Mouse (Mus musculus) kidney, postnatal 4 days (tissue): Measurements from ENCODE around the gene Vmn2r19.
A peak's percentile ranks its signal among the peaks of the same experiment; 100 is the strongest.
"Not testable (repeated sequence)": the region's sequence is repeated elsewhere in the genome, so short reads cannot be mapped to it uniquely, and the experiment has no call there.

Experiments
- DNase-seq, 2 experiments: peaks; one replicate each; pipeline ENCODE4 v3.0.0; 2021; ENCODE audit warnings: mixed read lengths in 2 of 2

The Vmn2r19 gene

DNA sequence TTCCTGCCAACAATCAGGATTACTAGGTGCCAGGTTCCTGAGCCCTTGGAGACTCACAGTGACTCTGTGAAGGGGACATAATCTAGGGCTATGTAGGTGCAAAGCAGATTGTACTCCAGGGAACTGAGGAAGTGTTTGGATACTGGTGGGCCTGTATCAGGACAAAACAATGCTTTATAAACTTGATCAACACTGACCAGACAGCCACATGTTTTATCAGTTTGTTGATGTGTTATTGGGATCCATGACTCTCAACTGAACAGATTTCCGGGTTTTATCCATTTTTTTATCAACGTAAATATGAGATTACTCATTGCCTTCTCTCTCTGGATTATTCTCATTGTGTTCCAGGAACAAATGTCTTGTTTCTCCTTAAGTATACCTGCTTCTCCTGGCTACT lies at the start of gene Vmn2r19:
Gene Vmn2r19 (plus strand): TSS at position 301 of the 400 bp plus-strand sequence.
- no peak for DNase-seq

DNA sequence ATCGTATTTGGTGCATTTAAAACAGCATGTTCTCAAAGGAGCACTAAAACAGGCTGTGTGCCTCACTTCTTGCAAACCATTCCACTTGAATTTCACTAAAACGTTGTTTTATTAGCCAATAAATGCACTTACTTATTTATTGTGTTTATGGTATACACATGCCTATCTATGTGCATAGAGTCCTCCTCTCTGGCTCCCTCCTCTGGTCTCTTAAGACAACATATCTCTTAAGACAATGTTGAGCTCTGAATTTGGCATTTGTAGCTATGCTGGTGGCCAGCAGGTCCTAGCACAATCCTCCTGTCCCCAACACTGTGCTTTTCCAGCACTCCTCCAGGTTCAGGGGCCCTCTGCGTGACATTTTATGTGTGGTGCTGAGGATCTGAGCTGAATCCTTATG lies 49.2 kb upstream of the Vmn2r19 start:
- DNase-seq, result no peak

DNA sequence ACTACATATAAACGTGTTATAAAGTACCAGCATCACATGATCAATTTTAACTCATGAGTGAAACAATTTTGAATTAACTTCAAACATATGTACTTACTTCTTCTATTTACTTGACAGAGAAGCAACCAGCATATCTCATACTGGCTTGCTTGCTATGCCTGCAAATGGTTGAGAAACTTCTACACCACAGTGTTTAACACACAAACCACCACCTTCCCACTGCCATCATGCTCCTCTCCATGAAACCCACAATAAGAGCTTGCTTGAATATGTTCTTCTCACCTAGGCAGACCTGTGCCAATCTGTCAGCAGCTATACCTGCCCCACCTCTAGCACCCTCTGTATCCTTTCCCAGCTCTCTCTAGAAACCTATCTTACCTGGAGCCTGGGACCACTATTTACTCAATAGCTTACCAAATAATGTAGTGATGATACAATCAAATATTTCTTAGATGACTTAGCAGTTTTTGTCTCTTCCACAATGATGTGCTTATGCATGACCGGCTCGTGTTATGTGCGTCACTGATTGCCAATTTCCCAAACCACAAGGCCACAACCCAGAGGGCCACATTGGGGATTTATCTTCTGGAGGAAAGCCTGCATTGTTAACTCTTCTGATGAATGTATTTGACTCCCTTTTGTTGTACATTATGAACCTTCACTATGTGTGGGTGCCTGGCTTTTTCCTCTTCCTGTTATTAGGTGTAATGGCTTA lies 48.1 kb upstream of the Vmn2r19 start:
- DNase-seq, result no peak

DNA sequence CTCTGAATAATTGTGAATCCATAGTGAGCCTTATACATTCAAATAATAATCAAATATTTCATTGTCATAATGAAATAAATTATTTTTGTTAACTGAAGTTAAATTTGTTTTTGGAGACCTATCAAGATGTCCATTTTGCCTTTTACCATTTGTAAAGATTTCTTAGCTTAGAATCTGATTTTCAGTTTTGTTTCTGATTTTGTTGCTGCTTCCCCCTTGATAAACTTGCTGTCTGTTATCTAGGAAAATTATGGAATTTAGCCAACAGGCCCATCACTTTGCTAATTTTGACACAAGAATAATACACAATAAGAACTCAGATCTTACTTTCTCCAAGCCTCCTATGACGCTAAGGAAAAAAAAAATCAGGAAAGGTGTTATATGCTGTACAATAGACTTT lies 47.3 kb upstream of the Vmn2r19 start:
- DNase-seq, result no peak

DNA sequence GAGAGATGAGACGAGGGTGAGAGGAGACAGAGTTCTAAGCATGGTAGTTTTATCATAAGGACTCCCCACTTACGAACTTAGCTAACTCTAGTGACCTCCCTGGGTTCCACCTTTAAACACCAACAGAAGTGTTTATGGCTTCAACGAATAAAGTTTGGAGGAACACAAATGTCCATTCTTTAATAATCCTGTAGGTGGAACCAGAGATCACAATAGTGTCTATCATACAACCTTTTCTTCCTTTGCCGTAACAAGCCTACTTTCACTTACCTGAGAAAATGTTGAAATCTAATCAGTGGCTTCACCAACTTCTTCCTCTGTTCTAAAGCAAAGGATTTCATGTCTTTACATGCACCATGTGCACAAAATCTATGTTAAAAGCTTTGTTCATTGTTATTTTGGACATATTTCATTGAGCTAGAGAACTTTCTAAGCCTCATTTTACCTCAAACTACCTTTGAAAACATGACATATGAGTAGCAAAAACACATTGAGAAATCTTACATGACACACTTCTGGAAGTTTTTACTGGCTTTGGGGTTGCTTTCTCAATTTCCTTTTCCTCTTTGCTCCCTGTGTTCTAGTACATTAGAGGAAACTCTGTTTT lies 46.5 kb upstream of the Vmn2r19 start, which contains the start of gene Clec4d:
Gene Clec4d (plus strand): TSS at position 557 of the 607 bp plus-strand sequence.
- no peak for DNase-seq

DNA sequence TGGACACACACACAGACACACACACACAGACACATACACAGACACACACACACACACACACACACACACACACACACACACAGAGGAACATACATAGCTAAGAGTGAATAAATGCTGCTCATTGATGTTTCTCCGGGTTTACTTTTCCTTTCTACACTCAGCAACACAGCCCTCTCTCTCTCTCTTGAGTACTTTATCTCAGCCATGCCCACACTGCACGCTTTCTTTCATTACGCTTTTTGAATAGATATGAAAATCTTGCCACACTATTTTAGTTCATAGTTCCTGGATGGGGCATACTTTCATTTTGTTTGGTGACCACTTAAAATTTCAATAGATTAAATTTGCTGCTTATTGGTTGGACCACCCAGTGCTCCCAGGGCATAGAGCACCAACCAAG lies 43.9 kb upstream of the Vmn2r19 start:
- no peak for DNase-seq

DNA sequence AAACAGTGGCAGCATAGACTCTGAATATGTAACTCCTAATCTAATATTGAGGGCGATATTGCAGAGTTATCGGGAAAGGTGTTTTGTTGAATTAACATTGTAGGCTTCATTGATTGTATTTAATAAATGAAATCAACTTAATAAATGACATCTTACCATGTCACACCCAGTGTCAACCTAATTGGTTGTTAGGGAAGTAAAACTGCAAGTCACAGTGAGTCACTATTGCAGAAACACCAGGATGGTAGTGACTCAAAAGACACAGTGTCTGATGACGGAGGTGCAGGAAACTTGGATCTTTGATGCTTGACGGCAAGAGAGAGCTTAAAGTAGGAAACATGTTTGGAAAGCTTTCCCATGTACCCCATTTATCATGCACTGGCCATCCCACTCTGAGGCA lies 42.3 kb upstream of the Vmn2r19 start:
- DNase-seq, result no peak

DNA sequence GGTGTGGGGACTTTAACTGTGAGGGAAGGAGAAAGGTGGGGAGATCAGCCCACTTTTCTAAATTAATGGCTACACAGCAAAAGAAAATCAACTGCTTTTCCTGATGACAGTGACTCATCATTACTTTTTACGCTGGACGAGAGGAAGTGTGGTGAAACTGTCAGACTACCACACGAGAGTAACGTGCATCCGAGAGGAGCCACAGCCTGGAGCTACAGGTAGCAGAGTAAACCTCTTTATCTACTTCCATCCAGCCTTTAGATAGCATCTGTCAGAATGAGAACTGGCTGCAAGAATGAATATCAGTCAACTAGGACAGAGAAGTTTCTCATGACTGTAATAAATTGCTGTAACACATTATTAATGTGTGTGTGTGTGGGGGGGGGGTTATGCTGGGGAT lies 41.2 kb upstream of the Vmn2r19 start:
- no peak for DNase-seq

DNA sequence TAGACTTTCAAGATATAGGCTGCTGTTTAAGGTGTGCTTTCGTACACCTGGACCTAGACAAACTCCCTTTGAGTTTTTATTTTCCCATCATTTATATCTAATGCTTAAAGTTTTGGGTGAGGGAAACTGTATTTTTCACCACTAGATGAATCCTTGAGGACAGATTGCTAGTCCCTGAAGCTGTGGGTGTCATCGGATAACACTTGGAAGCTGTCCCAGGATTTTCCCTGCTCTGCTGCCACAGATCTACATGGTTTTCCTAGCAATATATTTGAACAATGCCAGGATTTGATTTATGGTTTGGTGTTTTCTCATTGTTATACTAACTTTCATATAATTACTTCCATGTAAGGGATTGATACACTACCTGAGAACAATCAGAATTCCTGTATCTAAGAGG lies 28.7 kb upstream of the Vmn2r19 start:
- DNase-seq, result no peak

DNA sequence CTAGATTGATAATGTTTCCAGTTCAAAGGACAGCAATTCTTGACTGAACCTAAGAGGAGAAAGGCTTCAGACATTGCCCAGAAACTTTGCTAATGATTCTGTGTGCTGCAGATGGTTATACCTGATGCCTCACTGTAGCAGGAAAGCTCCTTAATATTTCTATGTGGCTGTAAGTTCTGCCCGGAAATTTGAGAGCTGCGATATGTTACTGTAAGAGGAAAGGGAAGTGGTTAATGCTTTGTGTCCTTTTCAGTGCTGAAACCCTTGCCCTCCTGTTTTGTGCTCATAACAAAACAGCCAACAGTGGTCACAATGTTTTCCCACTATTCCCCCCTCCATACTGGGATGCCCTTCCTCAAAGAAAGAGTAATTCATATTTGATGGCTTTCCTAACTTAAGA lies 21.8 kb upstream of the Vmn2r19 start:
- DNase-seq, result no peak

DNA sequence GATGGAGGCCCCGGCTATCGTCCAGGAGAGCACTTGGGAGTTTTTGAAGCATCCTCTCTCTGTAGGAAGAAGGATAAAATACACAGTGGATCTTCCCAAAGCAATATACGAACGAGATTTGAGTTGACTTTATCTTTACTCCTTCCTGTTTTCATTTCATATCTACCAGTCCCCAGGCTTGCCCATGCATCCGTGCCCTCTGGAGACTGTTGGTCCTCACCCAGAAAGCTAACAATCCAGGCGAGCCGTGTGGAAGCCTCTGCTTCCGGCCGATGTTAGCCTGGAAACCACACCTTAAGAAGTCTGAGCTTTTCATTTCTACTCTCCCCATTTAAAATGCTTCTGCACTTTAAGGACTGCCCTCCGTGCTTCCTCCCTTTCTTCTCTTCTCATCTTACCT lies 19.2 kb upstream of the Vmn2r19 start:
- DNase-seq, result no peak

DNA sequence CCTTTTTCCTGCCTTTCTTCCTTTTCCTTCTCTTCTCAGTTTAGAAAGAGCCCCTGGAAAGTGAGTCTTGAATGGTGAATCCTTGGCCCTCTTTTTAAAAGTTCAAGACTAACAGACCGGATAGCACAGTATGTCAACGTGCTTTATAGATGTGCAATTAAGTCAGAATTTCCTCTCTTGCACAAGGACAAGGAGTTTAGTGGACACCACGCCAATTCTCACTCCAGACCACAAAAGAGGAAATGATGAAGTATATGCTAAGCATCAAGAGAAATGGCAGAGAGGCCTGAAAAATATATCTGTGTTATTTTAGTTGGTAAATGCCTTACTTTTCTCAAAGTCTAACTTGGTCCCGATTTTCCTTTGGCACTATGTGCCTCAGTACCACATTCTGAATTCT lies 18.4 kb upstream of the Vmn2r19 start, which contains the start of gene Clec4e:
Gene Clec4e (minus strand): TSS at position 118 of the 400 bp plus-strand sequence.
- no peak for DNase-seq

DNA sequence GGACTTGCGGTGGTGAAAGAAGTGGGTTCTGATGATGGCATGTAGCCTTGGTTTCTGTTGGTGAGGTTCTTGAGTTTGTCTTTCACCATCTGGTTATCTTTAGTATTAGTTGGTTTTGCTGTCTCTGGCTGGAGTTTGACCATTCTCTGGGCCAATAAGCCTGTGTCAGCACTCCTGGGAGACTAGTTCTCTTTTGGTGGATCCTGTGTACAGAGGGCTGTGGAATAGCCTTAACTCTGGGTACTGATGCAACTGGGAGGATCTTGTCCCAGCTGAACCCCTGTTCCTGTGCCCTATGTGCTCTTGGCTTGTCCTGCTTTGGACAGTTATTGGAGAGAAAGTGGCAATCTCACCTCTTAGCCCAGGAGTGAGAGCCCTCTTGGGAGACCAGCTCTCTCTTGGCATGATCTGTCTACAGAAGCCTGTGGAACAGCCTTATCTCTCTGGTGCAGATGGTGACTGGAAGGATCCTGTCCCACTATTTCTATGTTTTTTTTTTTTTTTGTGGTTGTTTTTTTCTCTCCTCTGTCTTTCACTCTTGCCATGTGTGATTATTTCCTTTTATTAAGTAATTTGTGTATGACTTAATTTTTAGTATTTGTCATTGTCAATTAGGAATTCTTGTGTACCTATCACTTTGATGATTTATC lies 15.3 kb upstream of the Vmn2r19 start:
- no peak for DNase-seq

DNA sequence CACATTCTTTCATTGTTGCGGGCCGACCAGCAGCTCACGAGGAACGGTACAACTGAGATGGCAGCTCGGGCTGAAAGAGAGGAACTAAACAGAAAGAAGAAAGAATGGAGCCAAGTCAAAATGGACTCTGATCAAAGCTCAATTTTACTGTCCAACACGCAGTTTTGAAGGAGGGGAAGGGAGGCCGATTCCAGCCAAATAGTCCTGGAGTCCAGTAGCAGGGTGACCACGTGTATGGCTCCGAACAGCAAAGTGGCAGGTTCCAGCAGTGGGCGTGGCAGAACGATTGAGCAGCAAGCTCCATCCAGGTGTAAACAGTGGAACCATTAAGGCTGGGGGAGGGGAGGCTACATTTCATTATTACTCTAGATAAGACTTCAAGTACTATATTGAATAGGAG lies 14.6 kb upstream of the Vmn2r19 start:
- DNase-seq, result not testable (repeated sequence)

DNA sequence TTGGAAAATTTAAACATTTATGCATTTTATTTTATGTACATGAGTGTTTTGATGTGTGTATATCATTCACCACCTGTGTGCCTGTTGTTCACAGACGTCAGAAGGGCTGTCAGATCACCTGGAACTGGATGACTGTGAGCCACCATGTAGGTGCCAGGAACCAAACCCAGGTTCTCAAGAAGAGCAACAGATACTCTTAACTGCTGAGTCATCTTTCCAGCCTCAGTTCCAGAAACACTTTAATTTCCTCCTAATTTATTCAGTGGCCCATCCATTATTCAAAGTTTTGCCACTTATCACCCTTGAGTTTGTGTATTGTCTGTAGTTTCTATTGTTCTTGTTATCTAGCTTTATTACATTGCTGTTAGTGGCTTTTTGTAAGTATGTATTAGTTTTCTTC lies 11.4 kb upstream of the Vmn2r19 start:
- no peak for DNase-seq

DNA sequence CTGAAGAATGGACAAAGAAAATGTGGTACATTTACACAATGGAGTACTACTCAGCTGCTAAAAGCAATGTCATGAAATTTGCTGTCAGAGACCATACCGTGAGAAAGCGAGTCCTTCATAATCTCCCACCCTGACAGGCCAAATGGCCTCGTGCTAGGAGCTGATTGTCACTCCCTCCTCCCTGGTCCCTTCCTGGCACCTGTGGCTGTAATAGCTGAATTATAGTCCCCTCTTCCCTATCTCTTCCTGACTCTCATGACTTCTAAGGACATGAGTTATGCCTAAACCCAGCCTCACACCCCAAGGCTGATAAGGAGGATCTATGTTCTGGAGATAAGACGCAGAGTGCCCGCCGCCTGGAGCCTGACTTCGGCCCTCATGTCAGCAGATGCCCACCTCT lies 1.8 kb upstream of the Vmn2r19 start:
- DNase-seq, result not testable (repeated sequence)

DNA sequence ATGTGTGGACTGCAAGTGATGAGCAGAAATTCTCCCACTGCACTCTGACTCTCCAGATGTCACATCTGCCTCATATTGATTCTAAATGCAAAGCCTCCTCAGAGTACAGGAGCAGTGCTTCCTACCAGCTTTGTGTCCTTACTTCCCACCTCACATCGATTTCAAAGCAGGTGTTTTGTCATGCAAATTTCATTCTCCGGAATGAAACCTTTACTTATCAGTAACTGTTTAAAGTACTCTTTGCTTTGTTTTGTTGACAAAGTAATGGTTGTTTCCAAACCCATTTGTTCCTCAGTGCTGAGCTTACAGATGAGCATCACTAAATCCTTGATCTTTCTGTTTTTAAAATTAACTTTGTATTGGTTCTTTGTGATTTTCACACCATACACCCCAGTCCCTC lies 24.4 kb downstream of the Vmn2r19 start:
- no peak for DNase-seq

DNA sequence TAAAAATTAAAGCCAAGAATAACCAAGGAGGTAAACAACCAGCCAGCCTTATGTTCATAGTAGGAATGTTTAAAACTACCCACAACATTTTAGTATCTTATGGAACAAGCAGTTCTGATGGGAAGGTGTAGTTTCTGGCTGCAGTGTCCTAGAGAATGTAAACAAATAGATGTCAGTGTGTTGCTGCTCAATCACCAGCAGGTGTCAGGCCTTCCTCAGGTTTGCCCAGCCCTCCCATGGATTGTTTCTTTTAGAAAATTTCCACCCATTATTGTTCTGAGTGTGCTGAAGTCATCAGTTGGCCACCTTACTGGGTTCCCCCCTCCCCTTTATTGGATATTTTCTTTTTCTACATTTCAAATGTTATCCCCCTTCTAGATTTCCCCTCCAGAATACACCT lies 32.0 kb downstream of the Vmn2r19 start:
- peak; percentile 13 to 31 for DNase-seq

DNA sequence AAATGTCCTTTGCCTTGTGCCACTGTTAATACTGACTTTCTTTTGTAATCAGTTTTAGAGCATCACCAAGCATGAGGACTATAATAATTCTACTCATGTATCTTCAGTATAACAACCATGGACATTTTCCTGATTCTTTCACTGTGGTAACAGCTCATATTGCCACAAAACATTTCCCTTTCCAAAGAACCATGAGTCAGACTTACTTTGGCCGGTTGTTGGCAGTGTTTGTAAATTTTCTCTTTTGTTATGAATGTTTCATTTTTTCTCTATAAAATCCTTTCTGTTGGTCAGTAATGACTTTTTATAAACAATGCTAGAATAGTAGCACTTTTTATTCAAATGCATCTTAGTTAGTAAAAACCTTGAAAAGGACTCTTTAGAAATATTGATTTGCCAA lies 38.0 kb downstream of the Vmn2r19 start:
- DNase-seq, result no peak
